Mouse (Mus musculus) kidney, postnatal 4 days (tissue): ENCODE data around the gene Sept9.

Source experiments
- DNase-seq, 2 experiments: peaks; one replicate each; pipeline ENCODE4 v3.0.0; 2021; ENCODE audit warnings: mixed read lengths in 2 of 2

Gene Sept9

DNA sequence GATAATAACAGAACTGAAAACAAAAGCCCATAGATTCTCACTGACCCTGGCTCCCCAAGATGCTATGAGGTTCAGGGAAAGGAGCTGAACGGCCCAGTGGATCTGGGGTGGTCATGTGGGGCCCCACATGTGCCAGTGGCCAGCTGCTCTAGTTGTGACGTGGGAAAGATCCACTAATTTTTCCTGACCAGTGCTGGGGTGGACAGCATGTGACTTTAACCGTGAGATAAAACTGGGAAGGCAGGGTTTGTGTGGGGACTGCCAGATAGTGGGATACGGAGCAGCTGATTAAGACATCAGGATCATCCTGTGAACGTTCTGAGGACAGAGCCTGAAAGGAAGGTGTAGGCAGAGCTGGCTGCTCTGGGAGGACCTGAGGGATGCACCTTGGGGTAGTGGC is 48.1 kb downstream of the Sept9 start:
- no peak for DNase-seq

DNA sequence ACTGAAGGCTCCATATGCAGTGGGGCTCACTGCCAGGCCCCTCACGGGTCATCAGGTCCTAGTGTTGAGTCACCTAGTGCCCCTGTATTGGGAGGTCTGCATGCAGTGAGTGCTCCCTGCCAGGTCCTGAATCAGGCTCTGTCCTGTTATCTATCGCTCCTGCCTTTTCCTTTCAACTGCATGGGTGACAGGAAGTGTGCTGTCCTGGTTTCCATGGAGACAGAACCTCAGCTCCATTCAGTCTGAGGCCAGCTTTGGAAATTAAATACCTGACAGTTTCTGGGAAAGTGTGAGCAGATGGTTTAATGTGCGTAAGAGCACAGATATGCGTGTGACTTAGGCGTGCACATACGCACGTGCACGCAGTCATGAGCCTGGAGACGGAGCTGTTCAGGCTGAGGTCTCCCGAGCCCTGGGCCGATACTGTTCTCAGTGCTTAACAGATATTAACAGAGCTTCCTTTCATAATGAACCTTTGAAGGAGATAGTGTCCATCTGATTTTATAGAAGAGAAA is 49.3 kb downstream of the Sept9 start:
- no peak for DNase-seq

DNA sequence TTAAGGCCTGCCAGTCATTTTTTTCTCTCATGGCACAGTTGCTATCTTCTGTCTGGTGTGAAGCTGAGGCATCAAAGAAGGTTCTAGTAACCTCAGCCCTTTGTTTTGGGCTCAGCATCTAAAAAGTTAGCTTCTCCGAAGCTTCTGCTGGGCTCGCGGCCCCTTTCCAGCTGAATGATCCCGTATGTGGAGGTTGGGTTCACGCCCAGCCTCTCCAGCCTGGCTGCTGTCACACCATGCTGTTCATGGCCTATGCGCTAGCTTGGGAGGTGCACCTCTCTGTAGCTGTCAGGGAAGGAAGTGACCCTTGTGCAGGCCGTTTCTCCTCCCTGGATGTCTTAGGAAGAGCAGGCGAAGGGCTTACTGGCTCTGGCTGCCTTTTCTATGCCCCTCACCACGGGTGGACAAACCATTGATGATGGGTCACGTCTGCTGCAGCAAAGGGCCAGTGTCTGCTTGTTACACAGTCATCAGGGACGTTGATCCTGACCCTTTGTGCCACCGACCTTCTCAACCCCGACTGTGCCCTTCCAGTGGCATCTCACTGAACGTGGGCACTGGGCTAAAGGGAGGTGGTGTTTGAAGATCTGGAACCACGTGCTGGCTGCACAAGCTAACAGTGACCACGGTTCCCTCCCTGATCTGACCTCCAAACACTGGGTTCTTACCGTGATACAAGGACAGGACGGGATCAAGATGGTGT is 50.0 kb downstream of the Sept9 start:
- DNase-seq: peak; percentile 50 to 59

DNA sequence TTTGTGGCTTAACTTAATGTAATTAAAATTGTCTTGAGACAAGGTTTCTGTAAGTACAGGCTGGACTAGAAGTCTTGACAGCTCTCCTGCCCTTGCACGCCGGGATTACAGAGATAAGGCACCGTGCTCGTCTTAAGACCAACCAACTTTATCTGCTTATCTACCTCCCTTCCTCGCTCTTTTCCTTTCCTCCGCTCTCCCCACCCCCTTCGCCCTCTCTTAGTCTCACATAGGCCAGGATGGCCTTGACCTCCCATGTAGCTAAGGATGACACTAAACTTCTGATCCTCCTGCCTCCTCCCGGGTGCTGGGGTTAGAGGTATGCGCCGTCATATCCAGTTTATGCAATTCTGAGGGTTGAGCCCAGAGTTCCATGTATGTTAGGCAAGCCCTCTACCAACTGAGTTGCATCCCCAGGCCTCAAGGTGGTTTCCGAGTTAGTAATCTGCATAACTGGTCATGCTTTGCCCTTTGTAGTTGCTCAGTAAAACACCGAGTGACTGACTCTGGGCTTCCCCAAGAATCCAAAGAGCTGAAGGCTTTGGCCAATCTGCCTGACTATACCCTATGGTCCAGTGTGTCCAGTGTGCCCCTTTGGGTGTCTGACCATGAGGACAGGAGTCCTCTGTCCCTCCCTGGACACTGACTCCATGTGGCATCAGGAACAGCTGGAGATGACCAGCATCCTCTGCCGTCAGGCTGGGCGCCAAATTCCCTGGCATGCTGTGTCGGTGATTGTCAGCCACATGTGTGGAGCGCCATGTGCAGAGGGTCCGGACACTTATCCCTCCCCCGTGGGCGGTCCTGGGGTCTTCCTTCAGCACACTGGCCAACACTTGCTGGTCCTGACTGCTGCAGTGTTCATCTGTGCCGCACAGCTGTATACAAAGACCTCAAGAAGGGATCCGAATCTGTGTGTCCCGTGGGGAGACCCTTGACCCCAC is 50.8 kb downstream of the Sept9 start:
- no peak for DNase-seq

DNA sequence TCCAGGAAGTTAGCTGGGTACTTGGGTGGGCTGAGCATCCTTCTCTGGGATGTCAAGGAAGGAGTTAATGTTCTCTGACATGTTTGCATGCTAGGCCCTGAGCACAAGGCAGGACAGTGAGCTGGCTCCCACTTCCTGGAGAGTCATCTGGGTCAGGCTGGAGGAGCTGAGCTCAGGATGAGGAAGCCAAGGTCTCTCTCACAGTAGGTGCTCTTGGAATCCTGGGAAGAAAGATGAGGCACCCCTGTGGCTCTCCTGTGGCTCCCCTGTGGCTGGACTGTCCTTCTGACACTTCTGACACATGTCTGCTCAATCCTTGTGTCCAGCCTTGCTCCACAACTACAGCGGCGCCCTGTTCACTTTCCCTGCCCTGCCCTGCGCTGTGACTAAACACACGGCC is 52.3 kb downstream of the Sept9 start:
- no peak for DNase-seq

DNA sequence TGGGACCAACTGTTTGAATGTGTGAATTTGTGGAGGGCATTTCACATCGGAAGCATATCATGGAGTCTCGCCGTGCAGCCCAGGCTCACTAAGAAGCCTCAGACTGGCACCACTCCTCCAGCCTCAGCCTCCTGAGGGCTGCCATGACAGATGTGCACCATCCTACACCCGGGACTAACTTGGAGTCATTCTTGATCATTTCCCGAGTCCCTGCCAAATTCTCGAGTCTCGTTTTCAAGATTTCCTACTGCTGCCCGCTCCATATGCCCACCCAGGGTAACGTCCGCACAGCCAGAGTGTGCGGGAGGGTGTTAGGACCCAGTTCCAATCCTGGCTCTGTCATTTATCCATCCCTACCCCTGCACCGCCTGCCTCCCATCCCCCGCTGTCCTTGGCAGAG is 53.4 kb downstream of the Sept9 start:
- no peak for DNase-seq

DNA sequence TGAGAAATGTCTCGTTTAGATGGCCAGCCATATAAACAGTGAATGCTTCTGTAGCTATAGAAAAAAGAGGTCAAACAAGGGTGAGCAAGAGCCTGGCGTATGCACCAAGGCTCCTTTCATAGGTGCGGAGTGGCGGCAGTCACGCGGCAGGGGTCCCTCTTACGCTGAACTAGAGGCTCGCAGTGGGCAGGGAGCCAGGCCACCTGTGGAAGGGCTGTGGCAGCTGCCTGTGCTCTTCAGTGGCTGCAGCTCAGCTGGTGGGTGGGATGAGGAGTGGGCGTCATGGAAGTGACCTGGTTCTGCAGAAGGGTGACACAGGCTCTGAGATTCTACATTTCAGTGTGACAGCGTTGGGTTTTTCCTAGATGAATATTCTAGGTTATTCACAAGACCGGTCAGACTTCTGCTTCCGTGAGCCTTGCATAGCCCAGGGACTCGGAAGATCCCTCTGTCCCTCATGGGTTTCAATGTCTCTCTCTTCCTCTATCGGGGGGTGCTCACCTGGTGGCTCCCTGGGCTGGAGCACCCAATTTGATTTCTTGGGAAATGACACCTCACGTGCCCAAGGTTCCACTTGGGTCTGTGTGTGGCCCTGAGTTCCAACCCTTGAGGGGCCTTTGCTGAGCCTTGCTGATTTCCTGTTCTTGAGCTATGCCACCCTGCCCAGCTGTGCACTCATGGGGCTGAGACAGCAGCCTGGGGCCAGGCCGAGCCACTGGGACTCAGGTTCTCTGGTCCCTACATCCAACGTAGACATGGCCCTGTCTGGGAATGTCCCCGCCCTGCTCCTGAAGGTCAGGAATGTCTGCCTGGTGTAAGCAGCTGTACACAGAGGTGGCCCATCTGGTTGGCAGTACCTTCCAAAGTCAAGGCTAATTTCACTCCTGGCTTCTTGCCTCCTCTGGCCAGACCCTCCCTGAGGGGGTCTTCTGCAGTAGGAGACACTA is 55.0 kb downstream of the Sept9 start:
- peak in 1 of 2 experiments; percentile 52 for DNase-seq

DNA sequence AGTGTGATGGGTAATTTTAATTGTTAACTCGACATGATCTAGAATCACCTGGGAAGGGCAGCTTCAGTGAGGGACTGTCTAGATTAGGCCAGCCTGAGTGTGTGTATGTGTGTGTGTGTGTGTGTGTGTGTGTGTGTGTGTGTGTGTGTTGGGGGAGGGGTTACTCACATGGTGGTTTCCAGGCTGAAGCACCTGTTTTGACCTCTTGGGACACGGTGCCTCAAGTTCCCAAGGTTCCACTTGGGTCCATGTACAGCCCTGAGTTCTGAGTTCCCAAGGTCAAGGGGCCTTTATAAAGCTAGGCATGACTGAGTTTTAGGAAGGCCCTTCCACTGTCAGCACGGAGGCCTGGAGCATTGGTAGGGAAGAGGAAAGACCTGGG is 55.6 kb downstream of the Sept9 start:
- DNase-seq: no peak

DNA sequence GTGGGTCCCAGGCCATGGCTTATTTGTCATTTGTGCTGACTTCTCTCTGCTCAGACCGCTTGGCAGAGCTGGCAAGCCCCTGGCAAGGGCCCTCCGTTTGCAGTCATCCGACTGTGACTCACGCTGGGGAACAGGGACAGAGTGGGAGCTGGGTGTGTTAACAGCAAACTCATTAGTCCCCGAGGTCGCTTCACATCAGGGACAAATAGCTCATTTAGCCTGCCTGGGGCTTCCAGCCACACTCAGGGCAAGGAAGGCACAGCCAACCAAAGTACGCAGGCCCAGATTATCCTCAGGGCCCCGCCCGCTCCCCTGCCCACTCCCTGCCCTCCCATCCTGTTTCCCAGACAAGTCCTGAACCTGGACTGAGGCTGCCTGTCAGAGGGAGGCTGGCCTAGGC is 56.6 kb downstream of the Sept9 start:
- DNase-seq: peak in 1 of 2 experiments; percentile 41

DNA sequence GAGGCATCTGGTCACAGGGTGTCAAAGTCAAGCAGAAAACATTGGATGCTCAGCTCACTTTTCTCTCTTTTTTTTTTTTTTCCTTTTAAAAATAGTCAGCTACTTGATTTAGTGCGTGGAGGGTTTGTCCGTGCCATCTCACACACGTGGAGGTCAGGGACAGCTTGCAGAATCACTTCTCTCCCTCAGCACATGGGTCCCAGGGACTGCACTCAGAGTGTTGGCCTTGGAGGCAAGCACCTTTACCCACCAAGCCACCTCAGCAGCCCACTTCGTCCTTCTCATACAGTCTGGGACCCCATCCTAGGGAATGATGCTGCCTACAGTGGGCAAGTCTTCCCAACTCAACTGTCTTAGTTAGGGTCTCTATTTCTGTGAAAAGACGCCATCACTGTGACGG is 57.4 kb downstream of the Sept9 start:
- no peak for DNase-seq

DNA sequence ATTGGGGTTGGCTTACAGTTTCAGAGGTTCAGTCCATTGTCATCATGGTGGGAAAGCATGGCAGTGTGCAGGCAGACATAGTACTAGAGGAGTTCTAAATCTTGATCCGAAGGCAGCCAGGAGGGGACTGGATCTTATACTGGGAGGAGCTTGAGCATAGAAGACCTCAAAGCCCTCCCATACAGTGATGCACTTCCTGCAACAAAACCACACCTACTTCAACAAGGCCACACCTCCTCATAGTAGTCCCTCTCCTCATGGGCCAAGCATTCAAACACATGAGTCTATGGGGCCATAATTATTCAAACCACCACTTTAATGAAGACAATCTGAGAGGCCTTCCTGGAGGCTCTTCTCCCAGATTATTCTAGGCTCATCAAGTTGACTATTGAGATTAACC is 57.8 kb downstream of the Sept9 start:
- DNase-seq: no peak

DNA sequence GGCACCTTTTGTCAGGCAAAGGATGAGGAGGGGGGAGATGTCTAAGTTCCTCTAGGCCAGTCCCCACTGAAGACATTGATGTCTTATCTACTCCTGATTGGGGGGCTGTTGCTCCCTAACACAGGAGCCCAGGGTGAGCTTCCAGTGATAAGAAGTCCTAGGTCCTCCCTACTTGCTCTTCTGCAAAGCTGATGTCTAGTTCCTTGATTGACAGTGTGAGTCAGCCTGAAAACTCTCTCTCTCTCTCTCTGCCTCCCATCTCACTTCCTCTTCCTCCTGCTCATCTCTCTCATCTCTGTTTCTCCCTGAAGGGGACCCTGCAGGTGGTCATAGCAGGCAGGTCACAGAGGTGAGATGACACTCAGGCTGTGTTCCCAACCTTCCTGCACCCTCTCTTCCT is 58.4 kb downstream of the Sept9 start:
- DNase-seq: no peak

DNA sequence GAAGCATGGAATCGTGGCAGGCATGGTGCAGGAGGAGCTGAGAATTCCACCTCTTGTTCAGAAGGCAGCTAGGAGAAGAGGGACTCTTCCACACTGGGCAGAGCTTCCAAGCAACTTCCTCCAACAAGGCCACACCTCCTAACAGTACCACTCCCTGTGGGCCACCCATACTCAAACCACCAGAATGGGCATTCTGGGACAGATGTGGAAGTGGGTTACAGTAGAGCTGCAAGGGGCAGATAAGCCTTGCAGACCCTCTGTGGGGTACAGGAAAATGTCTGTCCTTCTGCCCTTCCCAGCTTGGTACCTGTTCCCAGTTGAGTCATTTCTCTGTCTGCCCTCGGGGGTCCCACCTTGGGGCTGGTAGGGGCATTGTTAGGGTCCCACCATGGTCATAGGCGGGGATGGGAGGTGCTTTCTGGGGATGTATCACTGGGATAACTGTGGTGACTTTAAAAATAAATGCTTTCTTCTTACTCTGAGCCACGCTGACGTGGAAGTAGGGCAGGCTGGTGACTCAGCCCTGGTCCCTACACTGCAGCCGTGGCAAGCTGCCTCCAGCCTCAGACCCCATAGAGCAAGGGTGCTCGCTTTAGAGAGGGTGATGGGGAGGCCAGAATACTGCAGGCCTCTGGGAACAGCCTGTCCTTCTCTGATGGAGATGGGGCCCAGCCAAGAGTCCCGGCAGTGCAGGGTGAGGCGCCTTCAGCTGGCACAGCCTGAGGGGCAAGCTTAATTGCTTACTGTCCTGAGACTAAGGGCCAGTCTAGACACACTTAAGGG is 59.9 kb downstream of the Sept9 start:
- DNase-seq: no peak

DNA sequence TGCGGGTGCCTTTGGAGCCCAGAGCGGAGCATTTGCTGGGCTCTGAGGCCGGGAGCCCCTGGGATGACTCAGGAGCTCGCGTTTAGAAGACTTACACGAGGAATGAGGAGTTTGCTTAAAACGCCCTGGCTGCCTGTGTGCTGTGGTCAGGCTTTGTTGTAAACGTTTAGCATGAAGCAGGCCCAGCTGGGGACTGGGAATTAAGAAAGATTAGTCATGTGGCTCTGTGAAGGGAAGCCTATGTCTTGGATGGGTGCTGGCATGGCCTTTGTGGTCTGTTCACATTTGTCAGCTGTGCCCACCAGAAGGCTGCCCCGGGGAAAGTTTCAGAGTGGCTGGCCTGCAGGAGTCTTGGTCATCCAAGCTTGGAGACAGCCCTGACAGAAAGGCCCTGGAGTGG is 61.2 kb downstream of the Sept9 start:
- no peak for DNase-seq

DNA sequence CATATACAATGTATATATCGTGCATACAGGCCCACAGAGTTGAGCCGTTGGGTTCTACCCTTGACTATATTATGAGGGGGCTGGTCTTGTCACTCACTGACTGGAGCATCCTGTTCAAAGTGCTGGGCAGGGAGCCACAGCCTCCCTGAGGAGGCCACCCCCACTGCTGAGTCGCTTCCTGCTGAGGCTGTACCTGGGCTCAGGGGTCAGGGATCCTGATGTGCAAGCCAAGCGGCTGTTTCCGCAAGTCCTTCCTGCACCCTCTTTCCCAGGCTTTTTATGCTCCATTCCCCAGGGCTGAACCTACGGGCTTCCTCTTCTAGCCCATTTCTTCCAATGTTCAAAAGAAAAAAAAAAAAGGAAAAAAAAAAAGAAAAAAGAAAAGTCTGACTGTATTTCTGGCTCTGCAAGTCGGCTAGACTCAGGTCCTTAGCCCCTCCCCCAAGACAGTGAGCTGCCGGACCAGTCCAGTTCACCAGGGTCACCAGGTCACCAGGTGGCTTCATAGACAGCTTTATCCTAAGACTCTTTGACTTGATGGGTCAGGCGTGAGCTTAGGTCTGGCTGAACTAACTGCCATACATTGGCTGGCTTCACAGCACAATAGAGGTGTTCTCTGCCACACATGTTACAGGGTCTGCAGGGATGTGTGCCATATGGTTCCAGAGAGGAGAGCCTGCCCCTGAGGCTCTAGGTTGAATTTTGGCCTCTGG is 63.8 kb downstream of the Sept9 start:
- DNase-seq: peak; percentile 59 to 74

DNA sequence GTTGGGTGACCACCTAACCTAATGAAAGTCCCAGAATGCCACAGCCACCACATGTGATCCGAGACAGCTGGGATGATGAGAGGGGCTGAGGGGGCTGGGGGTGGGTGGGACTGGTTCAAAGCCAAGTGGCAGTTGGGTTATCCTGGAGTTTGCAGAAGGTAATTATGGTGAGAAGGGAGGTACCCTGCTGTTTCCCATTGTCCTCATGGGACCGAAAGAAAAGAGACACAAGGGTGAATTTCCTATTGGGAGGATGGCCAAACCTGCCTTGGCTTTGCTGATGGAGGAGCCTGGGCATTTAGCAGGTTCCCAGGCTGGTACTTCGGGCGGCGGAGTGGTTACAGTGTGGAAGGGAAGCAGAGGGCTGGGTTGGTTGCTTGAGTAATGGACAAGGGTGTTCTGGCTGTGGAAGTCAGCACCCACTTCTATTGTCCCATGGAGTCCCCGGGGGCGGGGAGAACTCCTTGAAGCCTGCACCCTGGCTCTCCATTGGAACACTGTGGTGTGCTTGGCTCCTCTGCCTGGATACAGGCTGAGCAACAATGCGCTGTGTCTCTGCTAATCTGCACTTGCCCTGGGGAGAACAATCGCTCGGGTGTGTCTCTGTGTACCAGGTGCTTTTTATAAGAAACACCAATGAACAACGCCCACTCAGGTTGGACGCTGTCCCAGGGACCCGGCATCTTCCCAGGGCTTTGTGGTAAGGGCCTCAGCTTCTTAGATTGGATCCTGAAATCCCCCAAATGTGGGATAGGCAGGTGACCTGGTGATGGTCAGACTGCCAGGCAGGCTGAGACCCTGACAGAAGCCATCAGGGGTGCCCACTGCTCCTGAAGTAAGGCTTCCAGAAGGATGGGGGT is 64.9 kb downstream of the Sept9 start:
- peak in 1 of 2 experiments; percentile 32 for DNase-seq

DNA sequence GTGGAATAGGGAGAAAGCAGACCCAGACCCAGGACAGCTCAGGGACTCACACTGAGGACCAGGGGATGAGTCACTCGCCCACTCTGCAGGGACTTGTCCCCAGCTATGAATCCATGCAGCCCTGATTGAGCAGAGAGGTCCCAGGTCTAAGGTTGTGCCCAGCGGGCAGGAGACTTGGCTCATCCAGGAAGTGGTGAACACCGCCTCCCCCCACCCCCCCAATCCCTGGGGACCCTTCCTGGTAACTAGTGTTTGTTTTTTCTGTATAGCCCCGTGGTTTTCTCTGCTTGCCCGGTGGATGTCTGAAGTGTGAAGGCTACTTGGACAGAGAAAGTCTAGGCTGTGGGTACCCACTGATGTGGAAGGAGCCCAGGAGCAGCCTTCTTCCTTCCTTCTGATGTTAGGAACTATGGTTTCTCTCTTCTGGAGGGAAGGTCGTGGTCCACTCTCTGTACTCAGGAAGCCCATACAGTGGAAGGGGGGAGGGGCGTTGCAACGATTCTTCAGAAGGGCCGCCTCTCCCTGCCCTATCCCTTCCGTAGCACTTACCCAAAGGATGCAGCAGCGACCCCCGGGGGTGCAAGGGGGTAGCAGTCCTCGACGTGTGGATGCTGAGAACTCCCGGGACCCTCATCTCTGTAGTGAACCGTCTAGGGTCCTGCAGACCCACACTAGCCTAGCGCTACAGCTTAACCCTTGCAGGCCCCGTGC is 66.0 kb downstream of the Sept9 start:
- peak; percentile 85 to 91 for DNase-seq

DNA sequence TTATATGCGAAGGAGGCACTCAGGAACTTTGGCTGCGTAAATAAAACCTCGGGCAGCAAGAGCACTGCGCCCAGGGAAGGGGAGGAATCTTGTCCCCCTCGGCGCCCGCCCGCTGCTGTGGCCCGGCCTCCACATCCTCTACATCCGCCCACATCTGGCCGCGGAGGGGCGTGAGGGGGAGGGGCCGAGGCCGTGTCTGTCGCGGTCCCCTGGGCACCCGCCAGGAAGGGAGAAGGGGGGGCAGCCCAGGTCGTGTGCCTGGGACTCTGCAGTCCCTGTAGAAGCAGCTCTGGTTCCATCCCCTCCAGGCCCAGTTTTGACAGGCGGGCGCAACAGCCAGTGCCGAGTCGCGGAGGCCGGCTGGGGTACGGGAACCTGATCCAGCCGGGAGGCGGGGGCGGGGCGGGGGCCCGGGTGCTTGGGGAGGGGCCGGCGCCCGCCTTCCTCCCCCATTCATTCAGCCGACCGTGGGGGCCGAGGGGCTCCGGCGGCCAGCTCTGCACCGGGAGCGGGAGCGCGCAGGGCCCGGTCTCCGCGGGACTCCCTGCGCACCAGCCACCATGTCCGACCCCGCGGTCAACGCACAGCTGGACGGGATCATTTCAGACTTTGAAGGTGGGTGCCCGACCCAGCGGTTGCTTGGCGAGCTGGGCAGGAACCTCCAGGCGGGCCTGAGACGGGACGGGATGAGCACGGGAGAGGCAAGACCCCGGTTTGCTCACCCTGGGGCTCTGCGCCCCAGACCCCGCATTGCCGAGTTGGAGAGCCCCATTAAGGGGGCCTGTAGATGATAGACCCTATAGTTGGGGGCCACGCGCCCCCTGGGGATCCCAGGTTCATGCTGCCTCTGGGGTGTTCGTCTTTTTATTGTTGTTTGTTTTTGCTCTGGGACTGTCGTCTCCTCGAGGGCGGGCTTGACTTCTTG is 66.8 kb downstream of the Sept9 start:
- DNase-seq: peak; percentile 96 to 97
